Comparison of ENCODE assay signal across 30 mouse cellular contexts in genomic region chr12:30077056-30077455, GRCm38 (mm10). TPM values are rescaled to one million over a fixed set of nuclear protein-coding genes. Genes with fewer than 3 reads are reported as not detected.
DNase-seq lines count a peak whose midpoint lies in the region; ATAC-seq and TF ChIP-seq lines count a peak whose summit lies in the region.
"Had no signal": no experiment of that assay in that cellular context is flagged by ENCODE, and none has a peak within 500 bp of the region (broad histone marks: within the 10 kb centered on the region; RNA-seq: fewer than 3 reads in every experiment).

No protein-coding gene starts in this region.

- TF ChIP-seq EP300 in CH12.LX (IDR thresholded peaks at IDR 0.05; ENCODE audit: low read length), result no peak

- no peak overlapping the region for H3K9ac ChIP-seq in CH12.LX (ENCODE audit: insufficient read depth, low read depth)
- H3K9ac ChIP-seq in forebrain, embryonic 13.5 days, result no peak overlapping the region
- H3K9ac ChIP-seq: embryonic facial prominence, embryonic 12.5 days; embryonic facial prominence, embryonic 15.5 days; forebrain, embryonic 15.5 days; hindbrain, embryonic 12.5 days; intestine, embryonic 15.5 days had no signal

- peak; percentile 77 to 80 for DNase-seq in cerebellum, postnatal 14 days
- no peak for DNase-seq in cerebellum, adult 11-12 months
- DNase-seq in heart, adult 11 months, result peak; percentile 79
- no peak for DNase-seq in heart, adult 8-10 months (ENCODE audit: low spot score)
- DNase-seq in CH12.LX (ENCODE audit: extremely low read depth), result no peak
- DNase-seq: adrenal gland, adult 2 months; B cell, adult 2 months; cerebellum, adult 8-10 months; gastrocnemius, postnatal 25 days; kidney, adult 11 months; kidney, adult 8-10 months had no signal

- in situ Hi-C loops in CH12.LX (cut with MboI; ENCODE audit: low pct_ligation_motif_present, low pct_unique_long_range_greater_than_20kb, low sequenced_read_pairs), result no loop called here

- no peaks in the 10 kb centered on the region for H3K79me2 ChIP-seq in CH12.LX (replicated peaks; ENCODE audit: control insufficient read depth, extremely low read depth, insufficient read depth, poor library complexity, severe bottlenecking)

- no peak overlapping the region for H3K4me2 ChIP-seq in CH12.LX (ENCODE audit: insufficient read depth, low read depth, poor library complexity, severe bottlenecking)
- no peak overlapping the region for H3K4me2 ChIP-seq in forebrain, embryonic 13.5 days
- H3K4me2 ChIP-seq: embryonic facial prominence, embryonic 12.5 days; embryonic facial prominence, embryonic 15.5 days; forebrain, embryonic 15.5 days; heart, embryonic 11.5 days; hindbrain, embryonic 12.5 days; intestine, embryonic 15.5 days had no signal

- peaks cover 0 to 12% of the 10 kb centered on the region in 2 experiments; a peak in 2 of 4 replicates for H3K4me1 ChIP-seq in CH12.LX (ENCODE audit: control insufficient read depth in 1 of 2, insufficient read depth in 2 of 2)
- no peaks in the 10 kb centered on the region for H3K4me1 ChIP-seq in forebrain, embryonic 13.5 days
- H3K4me1 ChIP-seq: embryonic facial prominence, embryonic 15.5 days; forebrain, embryonic 15.5 days; hindbrain, embryonic 12.5 days; intestine, embryonic 15.5 days had no signal

- H3K36me3 ChIP-seq in CH12.LX (replicated peaks in 1 of 2; ENCODE audit: control insufficient read depth in 1 of 2, insufficient read depth in 1 of 2, low read length in 1 of 2), result no peaks in the 10 kb centered on the region
- no peaks in the 10 kb centered on the region for H3K36me3 ChIP-seq in forebrain, embryonic 13.5 days (ENCODE audit: poor library complexity, severe bottlenecking)
- H3K36me3 ChIP-seq: embryonic facial prominence, embryonic 12.5 days; embryonic facial prominence, embryonic 15.5 days; forebrain, embryonic 15.5 days; hindbrain, embryonic 12.5 days; intestine, embryonic 15.5 days had no signal

- no peaks in the 10 kb centered on the region for H3K9me3 ChIP-seq in CH12.LX (replicated peaks; ENCODE audit: low read length)
- no peaks in the 10 kb centered on the region for H3K9me3 ChIP-seq in forebrain, embryonic 13.5 days (replicated peaks)
- H3K9me3 ChIP-seq: embryonic facial prominence, embryonic 12.5 days; embryonic facial prominence, embryonic 15.5 days; forebrain, embryonic 15.5 days; hindbrain, embryonic 12.5 days; intestine, embryonic 15.5 days had no signal

- no peak for TF ChIP-seq RAD21 in CH12.LX (IDR thresholded peaks at IDR 0.05; ENCODE audit: low read depth, low read length)

- ATAC-seq in forebrain, embryonic 13.5 days, result no peak
- ATAC-seq: forebrain, embryonic 15.5 days; hindbrain, embryonic 16.5 days had no signal

- no peak for TF ChIP-seq CTCF in CH12.LX (conservative IDR thresholded peaks at IDR 0.05 in 1 of 2, IDR thresholded peaks at IDR 0.05 in 1 of 2; ENCODE audit: low read depth in 2 of 2, low read length in 2 of 2)

- no peaks in the 10 kb centered on the region for H3K27me3 ChIP-seq in CH12.LX (replicated peaks)
- H3K27me3 ChIP-seq in forebrain, embryonic 13.5 days, result no peaks in the 10 kb centered on the region
- H3K27me3 ChIP-seq: embryonic facial prominence, embryonic 12.5 days; embryonic facial prominence, embryonic 15.5 days; forebrain, embryonic 15.5 days; hindbrain, embryonic 12.5 days; intestine, embryonic 15.5 days had no signal

- H3K4me3 ChIP-seq in CH12.LX (replicated peaks in 1 of 3; ENCODE audit: low read depth in 2 of 3, low read length in 2 of 3, poor library complexity in 1 of 3), result no peak overlapping the region
- no peak overlapping the region for H3K4me3 ChIP-seq in forebrain, embryonic 13.5 days
- H3K4me3 ChIP-seq: embryonic facial prominence, embryonic 12.5 days; embryonic facial prominence, embryonic 15.5 days; forebrain, embryonic 15.5 days; heart, adult 2 months; hindbrain, embryonic 12.5 days; intestine, embryonic 15.5 days had no signal

- no peak for TF ChIP-seq POLR2A in CH12.LX (IDR thresholded peaks at IDR 0.05; ENCODE audit: low read depth, low read length)

- dilution Hi-C loops in CH12.LX (cut with MboI; ENCODE audit: extremely low pct_ligation_motif_present, extremely low pct_unique_long_range_greater_than_20kb, low sequenced_read_pairs), result no loop called here

- H3K27ac ChIP-seq in CH12.LX (ENCODE audit: insufficient read depth, low read depth), result no peak overlapping the region
- H3K27ac ChIP-seq in forebrain, embryonic 13.5 days, result no peak overlapping the region
- H3K27ac ChIP-seq: embryonic facial prominence, embryonic 12.5 days; embryonic facial prominence, embryonic 15.5 days; forebrain, embryonic 15.5 days; heart, adult 2 months; hindbrain, embryonic 12.5 days; intestine, embryonic 15.5 days had no signal

- WGBS in forebrain, embryonic 13.5 days, result 96% methylated on average over 11 of the region's 11 CpGs

TF ChIP-seq in CH12.LX, 34 proteins besides CTCF, POLR2A, EP300 and RAD21:
- TF ChIP-seq HCFC1 (IDR thresholded peaks at IDR 0.05; ENCODE audit: low read depth, low read length) (no peak), ZNF384 (IDR thresholded peaks at IDR 0.05; ENCODE audit: low read depth, low read length) (0 out of 2 replicates have a peak, but pooled peaks have one; percentile 4)

RNA-seq across cellular contexts. Expression of gene Tpo, which starts 55.4 kb away (rescaled TPM):
- not detected for total RNA-seq in heart, adult 8-10 months (2022)
- total RNA-seq in CH12.LX (2012; rRNA removed) (not detected in 2 replicates), CH12.LX (2014; rRNA removed) (not detected in 2 replicates)
- not detected in 2 replicates for polyA plus RNA-seq in CH12.LX (2012; ENCODE audit: insufficient read length, low read depth)
- polyA plus RNA-seq in forebrain, embryonic 13.5 days (2015; fragmentation: Nextera tagmentation; extraction: Ambion mirVana), result not detected in 2 replicates
- total RNA-seq: adrenal gland, adult 2 months; adrenal gland, postnatal 14 days; adrenal gland, postnatal 4 days; common myeloid progenitor, adult 5-6 weeks; gastrocnemius, adult 8-10 months; gastrocnemius, postnatal 25 days; heart, adult 2 months; heart, postnatal 25 days; hematopoietic stem cell, adult 5-6 weeks; MEL had no signal
- polyA plus RNA-seq: forebrain, embryonic 11.5 days; heart, adult 2 months; heart, embryonic 11.5 days; heart, embryonic 14.5 days; heart, postnatal 0 days; hindbrain, embryonic 12.5 days had no signal

Comparison
In these comparisons a context has a peak if more than half of its experiments do, and no peak if none do; other contexts are left out.
1. DNase-seq: peak in cerebellum, postnatal 14 days (2 of 2) and heart, adult 11 months (single experiment); none in cerebellum, adult 11-12 months (single experiment), heart, adult 8-10 months (single experiment) and CH12.LX (single experiment).